Mouse (Mus musculus) left cerebral cortex, postnatal 36 days (tissue): ENCODE data around the gene Rgs17. TPM values are rescaled to one million over a fixed set of nuclear protein-coding genes. Genes with fewer than 3 reads are reported as not detected.

Experiments
- DNase-seq, 2 experiments: peaks; one replicate each; pipeline ENCODE4 v3.0.0; 2021 to 2022; ENCODE audit warnings: low spot score in 2 of 2, mixed read lengths in 1 of 2
- intact Hi-C: fragments of 180-260 bp; cut with DNase I; formaldehyde crosslinking; loops from one replicate; pipeline ENCODE4 v1.15.1; 2025
- total RNA-seq, 2 experiments: library from RNA; stranded (reverse); gene quantifications; 2 replicates each; pipeline ENCODE4 v1.2.3; 2021

The Rgs17 gene
- total RNA-seq, 2 experiments from 2014 or later: 60.3 to 69.2 TPM

- intact Hi-C loops: no loop called here
- no peak for DNase-seq
Measured at GRCm38 (mm10) chr10:5826336-5827025, 95.7 kb downstream of the Rgs17 start.

- intact Hi-C loops: no loop called here
- DNase-seq: no peak
Measured at GRCm38 (mm10) chr10:5824779-5825178, 97.4 kb downstream of the Rgs17 start.

- DNase-seq: peak; percentile 91 to 92
- intact Hi-C loops: loop anchor here (1.0 kb wide), 1 partner anchor 19 kb away; the partner anchor contains the start of gene Fbxo5
Measured at GRCm38 (mm10) chr10:5823740-5824491, 98.3 kb downstream of the Rgs17 start, which contains the start of gene Mtrf1l. TSS of gene Mtrf1l (minus strand) at chr10:5823910.

- DNase-seq: no peak
- intact Hi-C loops: loop anchor here (1.0 kb wide), 1 partner anchor 18 kb away; the partner anchor contains the start of gene Fbxo5
Measured at GRCm38 (mm10) chr10:5823291-5823739, 98.9 kb downstream of the Rgs17 start.

GRCm38 (mm10) chr10:5818772-5819171 lies 103.4 kb downstream of the Rgs17 start:
- no peak for DNase-seq
- intact Hi-C loops: no loop called here

- intact Hi-C loops: no loop called here
- no peak for DNase-seq
Measured at GRCm38 (mm10) chr10:5815968-5816367, 106.2 kb downstream of the Rgs17 start.

GRCm38 (mm10) chr10:5813724-5814123 lies 108.5 kb downstream of the Rgs17 start:
- no peak for DNase-seq
- intact Hi-C loops: no loop called here

- DNase-seq: no peak
- intact Hi-C loops: no loop called here
Measured at GRCm38 (mm10) chr10:5807683-5808082, 114.5 kb downstream of the Rgs17 start.

- no peak for DNase-seq
- intact Hi-C loops: no loop called here
Measured at GRCm38 (mm10) chr10:5806996-5807395, 115.2 kb downstream of the Rgs17 start.

GRCm38 (mm10) chr10:5806416-5806815 lies 115.8 kb downstream of the Rgs17 start:
- DNase-seq: no peak
- intact Hi-C loops: no loop called here

- peak; percentile 91 to 93 for DNase-seq
- intact Hi-C loops: loop anchor here (1.0 kb wide), 1 partner anchor 17 kb away; the partner anchor contains the start of gene Mtrf1l
Measured at GRCm38 (mm10) chr10:5805731-5806307, 116.4 kb downstream of the Rgs17 start.

GRCm38 (mm10) chr10:5805243-5805730 lies 116.9 kb downstream of the Rgs17 start, which contains the start of gene Fbxo5:
TSS of gene Fbxo5 (minus strand) at chr10:5805600.
- intact Hi-C loops: loop anchor here (1.0 kb wide), 1 partner anchor 18 kb away; the partner anchor contains the start of gene Mtrf1l
- DNase-seq: peak; percentile 98 to 99

GRCm38 (mm10) chr10:5804691-5805156 lies 117.5 kb downstream of the Rgs17 start:
- intact Hi-C loops: loop anchor here (1.0 kb wide), 1 partner anchor 19 kb away; the partner anchor contains the start of gene Mtrf1l
- no peak for DNase-seq

- intact Hi-C loops: no loop called here
- no peak for DNase-seq
Measured at GRCm38 (mm10) chr10:5803739-5804138, 118.5 kb downstream of the Rgs17 start.

GRCm38 (mm10) chr10:5802866-5803265 lies 119.3 kb downstream of the Rgs17 start:
- no peak for DNase-seq
- intact Hi-C loops: no loop called here

GRCm38 (mm10) chr10:5800490-5800889 lies 121.7 kb downstream of the Rgs17 start:
- intact Hi-C loops: no loop called here
- DNase-seq: no peak

- DNase-seq: no peak
- intact Hi-C loops: no loop called here
Measured at GRCm38 (mm10) chr10:5798069-5798468, 124.1 kb downstream of the Rgs17 start.

GRCm38 (mm10) chr10:5790657-5791056 lies 131.5 kb downstream of the Rgs17 start:
- intact Hi-C loops: loop anchor here (2.0 kb wide), 1 partner anchor 190 kb away; no protein-coding TSS in a partner anchor
- DNase-seq: peak; percentile 39 to 48

- intact Hi-C loops: loop anchor here (2.0 to 10.0 kb wide), 2 partner anchors 152 to 472 kb away; no protein-coding TSS in a partner anchor
Measured at GRCm38 (mm10) chr10:5786923-5787322, 135.3 kb downstream of the Rgs17 start.

More at GRCm38 (mm10) chr10:5786923-5787322, 135.3 kb downstream of the Rgs17 start:
- DNase-seq: peak; percentile 12 to 14
